Mouse (Mus musculus) adrenal gland, adult 8-10 months (tissue): ENCODE measurements around the gene Myg1. TPM values are rescaled to one million over a fixed set of nuclear protein-coding genes. Genes with fewer than 3 reads are reported as not detected.

ENCODE experiments used
- DNase-seq: peaks from one replicate; pipeline ENCODE4 v3.0.0; 2022
- total RNA-seq, 4 experiments: library from RNA; stranded (reverse); gene quantifications; 2 replicates each; pipeline ENCODE4 v1.2.4; 2022

Myg1 gene
- total RNA-seq, 4 experiments from 2014 or later, result 65.4 to 96.8 (median 89.3) TPM

DNA sequence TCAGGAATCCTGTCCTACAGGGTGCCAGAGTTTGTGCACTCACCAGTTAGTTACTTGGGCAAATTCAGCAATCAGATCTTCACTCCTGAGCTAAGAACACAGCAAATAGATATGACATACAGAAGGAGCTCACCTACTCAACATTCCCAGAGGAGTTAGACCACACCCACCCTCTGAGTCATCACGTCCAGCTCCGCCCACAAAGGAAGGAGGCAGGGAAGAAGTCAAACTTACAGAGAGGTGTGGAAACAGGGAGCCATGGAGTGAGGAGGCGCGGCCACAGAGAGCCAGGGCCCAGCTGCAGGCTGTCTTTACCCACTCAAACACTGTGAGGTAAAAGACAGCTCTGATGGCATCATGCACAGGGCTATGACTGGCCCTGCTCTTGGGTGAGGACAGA is 14.9 kb downstream of the Myg1 start:
- no peak for DNase-seq

DNA sequence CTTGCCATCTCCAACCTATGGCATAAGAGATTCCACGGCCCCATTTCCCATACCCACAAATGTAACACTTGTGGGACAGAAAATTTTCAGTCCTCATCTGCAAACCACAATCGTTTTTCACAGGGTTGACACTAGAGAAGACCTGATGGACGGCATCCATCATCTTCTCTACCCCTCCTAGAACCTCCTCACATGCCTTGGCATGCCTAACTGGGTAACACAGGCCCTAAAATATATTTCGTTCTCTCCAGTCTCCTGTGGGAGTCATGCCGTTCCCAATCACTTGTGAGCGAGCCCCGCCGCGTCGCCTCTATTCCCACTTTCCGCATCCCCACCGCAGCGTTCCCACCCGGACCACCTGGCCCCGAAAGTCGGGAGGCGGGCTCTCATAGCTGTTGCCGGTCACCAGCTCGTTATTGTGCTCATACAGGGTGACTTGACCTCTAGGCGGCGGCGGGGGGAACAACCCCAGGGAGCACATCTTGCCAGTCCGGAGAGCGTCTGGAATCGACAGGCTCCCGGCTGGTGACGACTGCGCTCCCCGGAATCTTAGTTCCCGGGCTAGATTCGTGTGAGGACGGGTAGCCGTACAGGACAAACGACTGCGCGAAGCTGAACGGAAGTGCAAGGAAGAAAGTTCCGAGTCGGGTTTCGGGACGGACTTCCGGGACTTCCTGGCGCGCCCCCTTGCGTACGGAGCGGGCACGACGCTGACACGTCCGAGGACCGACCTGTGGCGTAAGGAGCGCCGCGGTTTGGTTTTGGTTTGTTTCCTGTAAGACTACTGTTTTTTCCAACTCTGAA is 18.8 kb downstream of the Myg1 start, which contains the start of gene Aaas:
Aaas (minus strand) TSS at position 634 of the 804 bp plus-strand sequence.
- peak; percentile 91 for DNase-seq

DNA sequence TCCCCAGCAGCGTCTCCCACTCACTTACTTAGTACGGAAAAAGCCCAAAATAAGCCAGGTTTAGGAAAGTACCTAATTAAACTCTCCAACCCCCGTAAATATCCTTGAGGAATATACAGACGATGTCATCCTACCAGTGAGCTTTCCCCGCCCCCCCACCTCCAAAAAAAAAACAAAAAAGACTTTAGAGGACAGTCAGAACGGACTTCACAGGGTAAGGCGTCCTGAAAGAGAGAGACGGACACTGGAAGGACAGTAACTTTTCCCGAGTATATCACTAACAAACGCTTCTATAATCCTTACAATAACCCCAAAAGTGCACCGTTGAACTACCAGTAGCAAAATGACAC is 19.4 kb downstream of the Myg1 start:
- DNase-seq, result no peak

DNA sequence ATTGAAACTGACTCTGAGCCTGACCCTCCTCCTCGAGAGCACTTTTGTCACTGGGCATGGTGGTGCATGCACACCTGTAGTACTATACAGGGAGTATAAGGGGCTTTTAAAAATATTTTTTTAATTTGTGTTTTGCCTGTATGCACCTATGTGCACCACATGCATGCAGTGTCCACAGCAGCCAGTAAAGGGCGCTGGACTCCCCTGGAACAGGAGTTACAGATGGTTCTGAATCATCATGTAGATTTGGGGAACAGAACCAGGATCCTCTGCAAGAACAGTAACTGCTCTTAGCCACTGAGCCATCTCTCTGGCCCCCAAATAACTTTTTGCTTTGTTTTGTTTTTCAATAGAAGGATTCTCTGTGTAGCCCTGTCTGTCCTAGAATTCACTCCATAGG is 20.7 kb downstream of the Myg1 start:
- DNase-seq, result no peak

DNA sequence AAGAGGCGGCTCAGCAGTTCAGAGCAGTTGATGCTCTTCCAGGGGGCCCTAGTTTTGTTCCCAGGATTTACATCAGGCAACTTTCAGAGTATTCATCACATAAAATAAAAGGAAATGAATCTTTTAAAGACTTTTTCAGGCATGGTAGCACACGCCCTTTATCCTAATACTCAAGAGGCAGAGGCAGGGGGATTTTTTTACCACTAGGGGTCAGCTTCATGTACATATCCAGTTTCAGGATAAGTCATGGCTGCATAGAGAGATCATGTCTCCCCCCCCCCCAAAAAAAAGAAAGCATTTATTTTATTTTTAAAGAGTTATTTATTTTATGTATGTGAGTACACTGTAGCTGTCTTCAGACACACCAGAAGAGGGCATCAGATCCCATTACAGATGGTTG is 22.5 kb downstream of the Myg1 start:
- no peak for DNase-seq

DNA sequence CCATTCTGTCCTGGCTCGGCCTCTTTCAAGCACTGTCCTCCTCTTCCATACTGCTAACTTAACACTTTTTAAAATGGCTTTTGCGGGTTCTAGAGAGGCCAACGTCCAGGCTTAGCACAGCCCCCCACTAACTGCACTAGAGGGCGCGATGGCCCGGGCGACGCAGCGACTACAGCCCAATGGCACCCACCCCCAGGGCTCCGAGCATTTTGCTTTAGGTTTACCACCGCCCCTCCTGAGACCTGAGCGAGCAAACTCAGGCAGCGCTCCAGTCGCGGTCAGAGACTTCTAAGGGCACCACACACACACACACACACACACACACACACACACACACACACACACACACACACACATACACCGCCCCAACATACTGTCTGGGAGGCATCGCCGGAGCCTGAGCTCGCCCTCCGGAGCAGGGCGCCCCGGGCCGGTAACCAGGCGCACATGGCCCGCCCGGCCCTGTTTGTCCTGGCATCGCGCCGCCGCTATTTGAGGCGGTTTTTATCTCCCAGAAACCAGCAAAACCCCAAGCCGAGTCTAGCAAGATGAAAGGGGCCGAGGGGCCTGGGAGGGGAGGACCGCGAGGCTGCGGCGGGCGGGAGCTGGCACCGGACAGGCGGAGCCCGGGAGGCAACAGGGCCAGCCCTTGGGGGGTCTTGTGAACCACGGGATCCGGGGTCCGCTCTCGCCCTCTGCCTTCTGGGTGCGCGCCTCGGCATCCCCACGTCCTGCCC is 23.8 kb downstream of the Myg1 start:
- no peak for DNase-seq

DNA sequence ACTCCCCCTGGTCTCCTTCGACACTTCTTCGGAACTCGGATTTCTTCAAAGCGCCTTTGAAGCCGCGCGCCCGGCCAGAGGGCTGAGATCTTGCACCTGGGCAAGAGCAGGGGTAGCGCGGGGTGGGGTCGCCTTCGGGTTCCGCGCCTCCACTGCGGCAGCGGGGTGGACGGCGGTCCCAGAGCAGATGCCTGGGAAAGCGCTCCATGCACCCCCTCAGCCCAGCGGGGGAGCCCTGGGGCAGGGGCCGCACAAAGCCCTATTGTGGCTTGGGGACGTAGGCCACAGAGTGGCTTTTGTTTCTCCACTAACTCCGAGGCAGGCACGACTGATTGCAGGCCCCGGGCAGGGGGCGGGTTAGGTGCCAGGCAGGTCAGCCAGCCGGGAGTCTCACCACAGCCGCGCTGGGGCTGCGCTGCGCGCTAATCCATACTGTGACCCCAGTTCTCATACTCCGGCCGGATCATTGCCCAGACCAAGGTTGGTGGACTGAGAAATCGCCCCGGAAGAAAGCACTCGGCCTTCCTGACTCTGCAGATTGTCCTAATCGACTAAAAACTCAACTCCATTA is 24.4 kb downstream of the Myg1 start:
- no peak for DNase-seq

DNA sequence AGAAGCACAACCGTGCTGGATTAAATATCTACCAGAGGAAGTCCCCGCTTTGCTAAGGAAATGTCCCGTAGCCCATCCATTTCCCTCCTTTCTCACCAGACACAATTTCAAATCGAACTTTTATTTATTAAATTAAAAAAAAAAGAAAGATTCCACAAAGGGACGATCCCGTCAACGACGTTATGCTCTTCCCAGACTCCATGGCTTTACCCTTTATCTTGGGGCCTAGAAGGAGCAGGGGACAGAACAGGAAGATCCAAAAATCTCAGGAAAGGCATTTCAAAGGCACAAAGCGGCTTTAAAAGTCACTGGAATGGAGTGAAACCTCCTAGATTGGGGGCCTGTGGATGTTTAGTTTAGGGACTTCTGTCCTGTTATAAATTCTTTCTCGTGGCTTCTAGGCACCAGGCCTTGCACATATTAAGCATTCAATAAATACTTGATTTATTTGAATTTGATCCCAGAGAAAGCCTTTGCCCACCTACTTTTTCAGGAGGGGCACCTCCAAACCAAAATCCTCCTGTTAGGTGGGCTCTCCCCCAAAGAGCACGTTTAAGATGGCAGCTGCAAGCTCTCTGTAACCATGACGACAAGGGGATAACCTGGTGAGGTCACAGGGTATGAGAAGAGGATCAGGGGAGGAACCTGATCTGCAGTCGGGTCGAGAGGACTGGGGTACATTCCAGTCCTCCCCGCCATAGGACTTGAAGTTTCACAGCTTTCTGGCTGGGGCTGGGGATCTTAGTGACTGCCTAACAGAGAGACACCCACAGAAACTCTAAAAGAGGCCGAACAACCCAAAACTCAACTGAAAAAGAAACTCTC is 25.2 kb downstream of the Myg1 start:
- no peak for DNase-seq

DNA sequence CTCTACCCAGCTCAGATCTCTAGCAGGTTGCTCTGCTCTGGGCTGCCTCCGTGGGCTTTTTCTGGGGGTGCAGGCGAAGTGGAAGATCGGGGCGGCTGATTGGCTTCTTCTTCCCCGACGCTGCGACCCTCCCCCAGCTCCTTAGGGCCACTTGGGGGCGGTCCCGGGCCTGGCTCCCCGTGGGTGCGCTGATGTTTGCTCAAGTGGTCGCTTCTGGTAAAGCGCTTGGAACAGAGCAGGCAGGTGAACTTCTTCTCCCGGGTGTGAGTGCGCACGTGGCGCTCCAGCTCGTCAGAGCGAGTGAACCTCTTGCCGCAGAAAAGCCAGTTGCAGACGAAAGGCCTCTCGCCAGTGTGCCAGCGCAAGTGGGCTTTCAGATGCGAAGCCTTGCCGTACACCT is 26.6 kb downstream of the Myg1 start:
- no peak for DNase-seq

DNA sequence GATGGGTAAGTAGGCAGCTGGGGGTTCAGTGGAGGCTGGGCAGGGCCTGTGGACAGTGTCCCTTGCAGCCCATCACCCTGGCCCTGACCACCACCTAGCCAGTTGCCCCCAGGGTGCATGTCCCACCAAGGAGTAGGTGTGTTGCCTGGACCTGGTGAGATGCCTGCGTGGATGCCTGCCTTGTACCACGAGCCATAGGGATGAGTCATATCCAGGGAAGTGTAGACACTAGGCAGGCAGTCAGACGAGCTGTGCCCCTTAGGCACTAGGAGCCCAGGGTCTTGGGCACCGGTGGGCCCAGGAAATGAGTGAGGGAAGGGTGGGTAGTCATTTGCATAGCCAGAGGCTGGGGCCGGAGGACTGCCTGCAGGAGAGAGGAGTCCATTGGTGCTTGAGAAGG is 27.3 kb downstream of the Myg1 start:
- no peak for DNase-seq

DNA sequence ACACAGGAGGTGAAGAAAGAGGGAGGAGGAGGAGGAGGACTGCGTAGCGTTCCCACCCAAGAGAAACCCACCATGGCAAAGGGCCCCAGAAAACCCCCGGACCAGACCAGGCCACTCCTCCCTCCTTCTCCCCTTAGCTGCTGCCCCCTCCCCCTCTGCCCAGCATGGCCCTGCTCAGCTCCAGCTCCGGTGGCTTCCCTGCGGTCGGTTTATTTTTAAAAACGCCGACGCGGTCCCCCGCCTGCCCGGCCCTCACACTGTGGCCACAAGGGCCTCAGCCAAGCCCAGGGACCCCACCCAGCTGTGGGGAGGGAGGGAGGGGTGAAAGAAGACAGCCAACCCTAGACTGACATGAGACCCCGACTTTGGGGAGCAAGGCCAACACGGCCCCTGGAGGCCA is 31.1 kb downstream of the Myg1 start:
- DNase-seq, result no peak

DNA sequence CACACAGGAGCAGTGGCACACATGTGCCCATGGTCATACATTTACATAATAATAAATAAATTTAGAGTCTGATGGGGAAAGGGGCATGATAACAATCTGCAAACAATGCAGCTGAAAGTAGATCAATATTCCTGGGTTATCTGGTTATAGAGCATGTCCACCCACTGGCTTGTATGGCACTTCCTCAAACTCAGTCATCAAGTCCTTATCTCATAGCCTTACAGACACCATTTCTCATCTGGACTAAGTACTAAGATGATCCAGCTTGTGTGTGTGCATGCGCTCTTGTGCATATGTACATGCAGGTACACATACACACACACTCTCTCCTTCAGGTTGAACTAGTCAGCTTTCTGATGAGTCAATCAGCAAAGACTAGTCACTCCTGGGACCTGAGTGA is 33.2 kb downstream of the Myg1 start:
- no peak for DNase-seq

DNA sequence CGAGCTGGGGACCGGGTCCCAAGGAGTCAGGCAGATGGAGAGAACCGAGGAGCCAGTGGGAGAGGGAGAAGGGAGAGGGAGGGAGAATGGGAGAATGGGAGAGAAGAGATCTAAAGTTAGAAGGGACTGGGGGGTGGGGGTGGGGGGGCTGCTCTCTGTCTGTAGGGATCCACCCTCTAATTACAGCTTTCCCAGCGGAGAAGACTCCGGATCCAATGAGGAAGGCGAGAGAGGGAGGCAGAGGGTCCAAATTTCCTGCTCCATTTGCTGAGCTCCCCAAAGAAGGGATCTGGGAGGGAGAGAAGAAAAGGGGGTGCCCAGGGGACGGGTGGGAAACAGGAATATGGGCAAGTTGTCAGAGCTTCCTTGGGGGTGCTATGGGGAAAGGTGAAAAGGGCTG is 34.7 kb downstream of the Myg1 start:
- no peak for DNase-seq

DNA sequence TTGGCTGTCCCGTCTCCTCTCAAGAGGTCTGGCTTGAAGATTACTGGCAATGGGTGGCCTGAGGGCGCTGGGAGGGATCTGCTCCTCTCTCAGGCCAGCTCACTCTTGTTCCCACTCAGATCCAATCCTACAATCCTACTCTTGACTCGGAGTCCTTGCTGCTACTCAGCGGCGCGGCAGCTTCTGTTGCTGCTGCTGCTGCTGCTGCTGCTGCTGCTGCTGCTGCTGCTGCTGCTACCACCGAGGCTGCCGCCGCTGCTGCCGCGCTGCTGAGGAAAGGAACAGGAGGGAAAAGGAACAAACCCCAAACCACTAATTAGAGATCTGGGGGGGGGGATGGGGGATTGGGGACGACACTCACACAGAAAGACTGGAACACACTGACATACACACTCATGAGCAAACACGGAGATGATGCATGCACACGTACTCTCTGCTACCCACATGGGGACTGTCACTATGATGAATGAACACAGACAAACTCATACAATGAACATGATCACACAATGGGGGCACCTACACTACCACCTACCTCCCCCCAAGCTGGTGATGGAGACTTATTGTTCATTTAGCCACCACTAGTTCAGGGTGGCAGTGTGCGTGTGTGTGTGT is 35.3 kb downstream of the Myg1 start, which contains the start of gene Sp7:
Sp7 (minus strand) TSS at position 450 of the 612 bp plus-strand sequence.
- no peak for DNase-seq

DNA sequence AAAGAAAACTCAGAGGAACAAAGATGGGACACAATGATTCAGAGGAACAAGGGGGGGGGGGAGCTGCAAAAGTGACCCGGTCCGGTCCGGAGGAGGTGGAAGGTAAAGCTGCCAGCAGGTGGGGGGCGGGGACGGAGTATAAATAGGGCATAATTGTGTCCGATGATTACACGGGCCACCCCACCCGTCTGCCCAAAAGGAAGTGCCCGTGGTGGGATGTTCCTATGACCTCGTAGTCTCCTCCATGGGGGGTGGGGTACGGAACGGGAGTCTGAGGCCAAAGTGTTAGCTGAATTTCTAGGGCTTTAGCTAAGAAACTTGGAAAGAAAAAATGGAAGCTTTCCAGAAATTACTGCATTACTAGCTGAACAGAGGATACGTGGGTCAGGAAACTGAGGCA is 38.5 kb downstream of the Myg1 start:
- DNase-seq, result no peak

DNA sequence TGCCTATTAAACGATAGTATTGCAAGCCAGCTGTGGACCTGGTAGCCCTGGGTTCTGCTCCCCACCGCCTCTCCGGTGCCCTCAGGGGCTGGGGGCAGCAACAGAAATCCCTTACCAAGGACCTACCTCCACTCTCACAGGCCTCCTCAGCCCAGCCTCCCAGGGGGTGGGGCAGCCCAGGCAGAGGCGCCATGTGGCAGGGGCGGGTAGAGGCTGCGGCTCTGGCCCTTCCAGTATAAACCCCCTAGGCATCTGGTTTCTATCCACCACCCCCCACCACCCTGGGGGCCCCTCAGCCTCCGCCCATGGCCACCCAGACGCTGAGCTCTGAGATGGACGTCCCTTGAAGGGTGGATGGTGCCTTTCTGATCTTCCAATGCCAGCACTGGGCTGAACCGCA is 39.2 kb downstream of the Myg1 start:
- DNase-seq, result no peak

DNA sequence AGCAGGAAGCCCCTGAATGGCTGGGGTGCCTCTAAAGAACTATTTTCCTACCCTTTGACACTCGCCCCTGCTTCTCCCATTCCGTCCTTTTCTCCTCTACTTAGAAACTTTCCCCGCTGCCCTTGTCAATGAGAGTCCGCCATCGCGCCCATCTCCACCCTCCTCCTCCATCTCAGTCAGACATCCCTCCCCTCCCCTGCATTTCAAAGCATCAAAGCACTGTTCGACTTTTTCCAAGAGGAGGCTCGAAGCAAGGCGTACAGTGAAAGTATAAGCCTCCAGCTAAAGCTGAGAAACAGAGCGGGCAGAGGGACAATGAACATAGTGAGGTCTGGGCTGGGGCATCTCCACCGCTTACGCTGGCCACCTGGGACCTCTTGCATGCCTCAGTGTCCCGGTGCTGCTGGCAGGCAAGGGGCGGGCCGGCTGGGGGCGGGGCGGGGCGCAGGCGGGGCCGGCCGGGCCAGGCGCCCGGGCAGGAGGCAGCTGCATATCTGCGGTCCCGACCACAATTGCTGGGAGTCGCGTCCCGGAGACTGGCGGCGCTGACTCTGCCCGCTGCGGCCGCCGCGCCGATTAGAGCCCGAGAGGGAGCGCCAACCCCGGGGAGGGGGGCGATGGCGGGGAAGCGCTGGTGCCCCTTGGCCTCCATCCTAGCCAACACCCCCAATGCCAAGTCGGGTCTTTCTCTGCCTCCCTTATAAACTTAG is 45.1 kb downstream of the Myg1 start:
- peak; percentile 32 for DNase-seq

DNA sequence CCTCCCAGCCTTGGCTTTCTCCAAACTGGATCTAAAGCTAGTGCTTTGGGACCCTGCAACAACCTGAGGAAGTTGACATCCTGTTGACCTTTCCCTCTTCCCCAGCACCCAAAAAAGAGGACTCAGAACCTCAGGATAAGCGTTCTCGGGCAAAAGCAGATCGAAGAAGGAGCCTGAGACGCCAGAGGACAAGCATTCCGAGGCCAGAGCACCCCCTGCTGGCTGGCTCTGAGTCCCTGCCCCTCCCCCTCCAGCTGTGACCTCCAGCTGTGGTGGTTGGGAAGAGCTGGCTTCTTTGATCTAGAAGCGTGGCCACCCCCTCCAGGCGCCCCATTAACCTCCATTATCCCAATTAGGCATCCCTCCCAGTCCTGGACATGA is 45.6 kb downstream of the Myg1 start:
- peak; percentile 78 for DNase-seq

DNA sequence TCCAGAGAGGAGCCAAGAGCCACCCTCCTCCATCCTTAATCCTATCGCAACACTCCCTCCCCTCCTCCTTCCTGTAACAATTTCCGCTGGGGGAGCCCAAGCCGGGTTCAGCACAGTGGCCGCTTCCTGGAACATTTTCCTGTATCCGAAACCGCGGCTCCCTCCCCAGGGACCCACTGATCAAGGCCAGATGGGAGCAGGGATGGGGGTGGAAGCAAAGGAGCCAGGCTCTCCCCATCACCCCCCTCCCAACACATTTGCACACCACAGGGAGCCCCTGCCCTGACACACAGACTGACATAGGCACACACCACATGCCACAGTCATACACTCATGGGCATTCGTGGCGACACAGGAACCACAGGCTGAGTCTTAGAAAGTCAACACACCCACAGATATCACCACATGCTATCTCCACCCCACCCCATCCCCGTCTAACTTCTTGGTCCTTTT is 46.3 kb downstream of the Myg1 start:
- peak; percentile 52 for DNase-seq

DNA sequence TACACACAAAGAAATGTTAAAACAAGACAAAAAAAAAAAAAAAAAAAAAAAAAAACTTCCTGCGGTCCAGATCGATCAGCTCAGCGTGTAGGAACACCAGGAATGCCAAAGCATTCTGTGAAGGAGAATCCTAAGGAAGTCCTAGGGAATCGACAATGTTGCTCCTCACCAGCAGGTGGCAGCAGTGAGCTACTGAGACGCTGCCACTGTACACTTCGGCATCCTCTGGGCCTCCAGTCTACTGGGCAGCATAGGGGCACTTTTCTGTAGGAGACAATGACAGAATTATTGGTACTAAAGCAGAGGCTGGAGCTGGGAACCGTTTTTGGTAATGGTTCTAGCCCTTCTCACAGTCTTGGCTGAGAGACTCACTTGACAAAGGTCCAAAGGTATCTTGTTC is 50.1 kb downstream of the Myg1 start:
- DNase-seq, result peak; percentile 57

DNA sequence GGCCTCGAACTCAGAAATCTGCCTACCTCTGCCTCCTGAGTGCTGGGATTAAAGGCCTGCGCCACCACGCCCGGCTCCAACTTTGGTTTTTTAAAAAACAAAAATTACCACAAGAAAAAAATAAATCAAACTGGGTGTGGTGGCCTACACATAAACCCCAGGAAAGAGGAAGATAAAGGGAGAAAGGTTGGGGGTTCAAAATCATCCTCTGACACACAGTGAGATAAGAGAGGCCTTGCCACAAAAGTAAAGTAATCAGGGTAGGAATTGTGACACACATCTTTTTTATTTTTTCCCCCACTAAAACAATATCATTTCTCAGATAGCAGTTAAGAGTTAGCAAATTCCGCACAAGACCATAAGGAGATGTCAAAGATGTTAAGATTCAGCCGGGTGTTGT is 52.2 kb downstream of the Myg1 start:
- DNase-seq, result no peak

DNA sequence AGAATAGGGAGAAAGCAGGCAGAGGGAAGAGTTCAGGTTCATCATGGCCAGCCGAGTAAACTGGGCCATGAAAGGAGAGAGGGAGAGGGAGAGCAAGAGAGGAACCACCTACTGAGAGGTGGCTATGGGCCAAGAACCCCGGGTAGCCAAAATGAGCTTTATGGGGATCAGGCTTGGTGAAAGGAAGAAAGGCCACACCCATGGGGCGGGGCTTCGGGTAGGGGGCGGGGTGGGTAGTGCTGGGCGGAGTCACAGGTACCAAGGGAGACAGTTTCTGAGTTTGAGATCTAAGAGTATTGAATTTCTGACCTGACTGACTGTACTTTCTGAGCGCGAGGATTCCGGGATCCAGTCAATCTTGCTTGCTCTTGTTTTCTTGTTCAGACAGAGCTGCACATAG is 55.1 kb downstream of the Myg1 start:
- DNase-seq, result no peak
